Mouse (Mus musculus): Measurements from ENCODE around the gene Cdc42ep1. TPM values are rescaled to one million over a fixed set of nuclear protein-coding genes. Genes with fewer than 3 reads are reported as not detected.

Gene Cdc42ep1
- total and polyA plus RNA-seq, 2 experiments: 6.5 to 39.7 TPM

DNA sequence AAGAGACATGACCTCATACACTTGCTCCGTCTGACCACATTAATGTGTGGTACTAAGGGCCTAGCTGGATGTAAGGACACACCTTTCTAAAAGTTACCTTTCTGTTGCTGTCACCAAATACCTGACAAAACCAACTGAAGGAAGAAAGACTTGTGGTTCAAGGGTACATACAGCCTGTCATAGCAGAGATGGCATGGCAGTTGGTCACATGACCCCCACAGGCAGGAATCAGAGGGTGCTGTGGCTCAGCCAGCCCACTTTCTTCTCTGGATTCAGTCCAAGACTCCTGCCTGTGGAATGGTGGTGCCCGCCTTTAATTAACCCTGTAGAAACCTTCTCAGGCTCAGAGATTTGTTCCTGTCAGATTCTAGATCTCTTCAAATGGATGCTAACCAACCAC is 20.7 kb downstream of the Cdc42ep1 start:
- H3K79me2 ChIP-seq (ENCODE audit: control insufficient read depth, insufficient read depth, low read length): no peaks in the 10 kb centered on the region
- H3K9ac ChIP-seq (ENCODE audit: low read depth, low read length): no peak overlapping the region
- H3K27me3 ChIP-seq (ENCODE audit: control insufficient read depth, insufficient read depth, low read length): no peaks in the 10 kb centered on the region
- no peak for DNase-seq (ENCODE audit: extremely low read depth, low read depth, low spot score)
- H3K27ac ChIP-seq (replicated peaks; ENCODE audit: insufficient read depth, low read depth, low read length): no peak overlapping the region
- TF ChIP-seq POLR2A (IDR thresholded peaks at IDR 0.05; ENCODE audit: extremely low read depth, insufficient read depth, low read length) (no peak), CTCF (IDR thresholded peaks at IDR 0.05; ENCODE audit: low read depth, low read length) (no peak)
- no peaks in the 10 kb centered on the region for H3K36me3 ChIP-seq (ENCODE audit: control insufficient read depth, insufficient read depth, low read length)
- H3K4me1 ChIP-seq (ENCODE audit: control insufficient read depth, insufficient read depth, low read length): no peaks in the 10 kb centered on the region
- H3K4me3 ChIP-seq (ENCODE audit: insufficient read depth, low read depth, low read length): no peak overlapping the region
- WGBS: 70% methylated on average over 2 of the region's 2 CpGs

DNA sequence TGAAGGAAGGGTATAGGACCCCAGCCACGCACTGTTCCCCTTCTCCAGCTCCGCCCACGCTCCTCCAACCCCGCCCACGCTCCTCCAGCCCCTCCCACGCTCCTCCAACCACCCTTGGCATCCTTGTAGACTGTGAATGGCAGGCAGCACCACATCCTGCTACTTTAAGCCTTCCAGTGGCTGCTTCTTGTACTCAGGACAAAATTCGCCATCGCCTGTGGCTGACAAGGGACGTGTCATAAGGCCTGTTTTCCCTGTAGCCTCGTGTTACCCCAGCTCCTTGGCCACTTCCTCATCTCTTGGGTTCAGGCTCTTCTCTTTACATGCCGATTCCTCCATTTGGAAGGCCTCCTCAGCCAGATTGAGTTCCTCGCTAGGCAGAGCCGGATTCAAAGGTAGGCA is 21.4 kb downstream of the Cdc42ep1 start:
- Histone ChIP-seq H3K9ac (ENCODE audit: low read depth, low read length) (no peak overlapping the region; the same call in 1 of the 2 replicates), H3K4me1 (ENCODE audit: control insufficient read depth, insufficient read depth, low read length) (no peaks in the 10 kb centered on the region), H3K27me3 (ENCODE audit: control insufficient read depth, insufficient read depth, low read length) (no peaks in the 10 kb centered on the region), H3K79me2 (ENCODE audit: control insufficient read depth, insufficient read depth, low read length) (no peaks in the 10 kb centered on the region), H3K4me3 (ENCODE audit: insufficient read depth, low read depth, low read length) (no peak overlapping the region), H3K27ac (replicated peaks; ENCODE audit: insufficient read depth, low read depth, low read length) (no peak overlapping the region), H3K36me3 (ENCODE audit: control insufficient read depth, insufficient read depth, low read length) (no peaks in the 10 kb centered on the region)
- no peak for DNase-seq (ENCODE audit: extremely low read depth, low read depth, low spot score)
- TF ChIP-seq POLR2A (IDR thresholded peaks at IDR 0.05; ENCODE audit: extremely low read depth, insufficient read depth, low read length) (no peak), CTCF (IDR thresholded peaks at IDR 0.05; ENCODE audit: low read depth, low read length) (no peak)
- 83% methylated on average over 13 of the region's 13 CpGs for WGBS

DNA sequence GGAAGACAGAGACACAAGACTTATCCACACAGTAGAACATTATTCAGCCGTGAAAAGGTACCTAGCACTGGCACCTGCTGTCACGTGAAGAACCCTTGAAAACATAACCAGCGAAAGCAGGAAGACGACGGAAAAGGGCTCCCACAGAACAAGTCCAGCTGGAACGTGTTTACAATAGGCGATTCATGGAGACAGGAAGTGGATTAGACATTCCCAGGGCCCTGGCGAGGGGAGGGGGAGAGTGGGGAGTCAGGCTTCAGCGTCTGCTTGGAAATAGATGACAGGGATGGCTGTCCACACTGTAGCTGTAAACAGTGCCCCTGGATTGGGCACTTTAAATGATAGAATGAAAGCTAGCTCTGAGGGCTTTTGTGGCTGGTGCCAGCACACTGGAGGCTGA is 26.0 kb downstream of the Cdc42ep1 start:
- Histone ChIP-seq H3K27ac (replicated peaks; ENCODE audit: insufficient read depth, low read depth, low read length) (peak overlapping the region; percentile 69), H3K79me2 (ENCODE audit: control insufficient read depth, insufficient read depth, low read length) (no peaks in the 10 kb centered on the region), H3K27me3 (ENCODE audit: control insufficient read depth, insufficient read depth, low read length) (no peaks in the 10 kb centered on the region), H3K36me3 (ENCODE audit: control insufficient read depth, insufficient read depth, low read length) (no peaks in the 10 kb centered on the region), H3K9ac (ENCODE audit: low read depth, low read length) (peak overlapping the region; percentile 4; the same call in 1 of the 2 replicates), H3K4me3 (ENCODE audit: insufficient read depth, low read depth, low read length) (no peak overlapping the region), H3K4me1 (ENCODE audit: control insufficient read depth, insufficient read depth, low read length) (no peaks in the 10 kb centered on the region; the same call in 1 of the 2 replicates)
- no peak for TF ChIP-seq POLR2A (IDR thresholded peaks at IDR 0.05; ENCODE audit: extremely low read depth, insufficient read depth, low read length)
- no peak for TF ChIP-seq CTCF (IDR thresholded peaks at IDR 0.05; ENCODE audit: low read depth, low read length)
- 50% methylated on average over 9 of the region's 9 CpGs for WGBS
- no peak for DNase-seq (ENCODE audit: extremely low read depth, low read depth, low spot score)

DNA sequence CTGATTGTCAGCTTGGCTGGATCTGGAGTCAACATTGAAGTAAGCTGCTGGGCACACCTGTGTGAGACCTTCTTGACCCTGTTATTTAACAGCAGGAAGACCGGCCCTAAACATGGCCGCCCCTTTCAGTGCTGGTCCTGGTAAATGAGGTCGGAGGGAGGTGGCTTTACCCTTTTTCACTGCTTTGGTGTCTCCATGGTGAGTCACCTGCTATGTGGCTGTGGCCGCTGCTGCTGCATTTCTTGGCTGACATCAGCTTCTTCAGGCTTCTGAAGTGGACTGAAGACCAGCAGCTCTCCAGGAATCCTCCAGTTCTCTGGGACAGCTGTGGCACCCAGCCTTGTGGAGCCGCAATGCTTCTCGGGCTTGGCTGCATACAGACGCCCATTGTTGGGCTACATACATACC is 26.4 kb downstream of the Cdc42ep1 start:
- TF ChIP-seq CTCF (IDR thresholded peaks at IDR 0.05; ENCODE audit: low read depth, low read length): no peak
- no peak for DNase-seq (ENCODE audit: extremely low read depth, low read depth, low spot score)
- no peaks in the 10 kb centered on the region; the same call in 1 of the 2 replicates for H3K4me1 ChIP-seq (ENCODE audit: control insufficient read depth, insufficient read depth, low read length)
- H3K27ac ChIP-seq (replicated peaks; ENCODE audit: insufficient read depth, low read depth, low read length): peak overlapping the region; percentile 69
- peak overlapping the region; percentile 4; the same call in 1 of the 2 replicates for H3K9ac ChIP-seq (ENCODE audit: low read depth, low read length)
- H3K79me2 ChIP-seq (ENCODE audit: control insufficient read depth, insufficient read depth, low read length): no peaks in the 10 kb centered on the region
- no peaks in the 10 kb centered on the region for H3K27me3 ChIP-seq (ENCODE audit: control insufficient read depth, insufficient read depth, low read length)
- no peak overlapping the region for H3K4me3 ChIP-seq (ENCODE audit: insufficient read depth, low read depth, low read length)
- H3K36me3 ChIP-seq (ENCODE audit: control insufficient read depth, insufficient read depth, low read length): no peaks in the 10 kb centered on the region
- 82% methylated on average over 7 of the region's 7 CpGs for WGBS

- Histone ChIP-seq H3K9ac (ENCODE audit: low read depth, low read length) (no peak overlapping the region), H3K27me3 (ENCODE audit: control insufficient read depth, insufficient read depth, low read length) (no peaks in the 10 kb centered on the region), H3K36me3 (ENCODE audit: control insufficient read depth, insufficient read depth, low read length) (no peaks in the 10 kb centered on the region), H3K27ac (replicated peaks; ENCODE audit: insufficient read depth, low read depth, low read length) (no peak overlapping the region), H3K4me1 (ENCODE audit: control insufficient read depth, insufficient read depth, low read length) (no peaks in the 10 kb centered on the region; the same call in 1 of the 2 replicates), H3K79me2 (ENCODE audit: control insufficient read depth, insufficient read depth, low read length) (no peaks in the 10 kb centered on the region), H3K4me3 (ENCODE audit: insufficient read depth, low read depth, low read length) (no peak overlapping the region)
- 6% methylated on average over 6 of the region's 6 CpGs for WGBS
- no peak for TF ChIP-seq POLR2A (IDR thresholded peaks at IDR 0.05; ENCODE audit: extremely low read depth, insufficient read depth, low read length)
- TF ChIP-seq CTCF (IDR thresholded peaks at IDR 0.05; ENCODE audit: low read depth, low read length): peak; percentile 35; the same call in 1 of the 2 replicates
- DNase-seq (ENCODE audit: extremely low read depth, low read depth, low spot score): peak; percentile 51
Measured at GRCm38 (mm10) chr15:78869775-78870174, 27.4 kb downstream of the Cdc42ep1 start.

DNA sequence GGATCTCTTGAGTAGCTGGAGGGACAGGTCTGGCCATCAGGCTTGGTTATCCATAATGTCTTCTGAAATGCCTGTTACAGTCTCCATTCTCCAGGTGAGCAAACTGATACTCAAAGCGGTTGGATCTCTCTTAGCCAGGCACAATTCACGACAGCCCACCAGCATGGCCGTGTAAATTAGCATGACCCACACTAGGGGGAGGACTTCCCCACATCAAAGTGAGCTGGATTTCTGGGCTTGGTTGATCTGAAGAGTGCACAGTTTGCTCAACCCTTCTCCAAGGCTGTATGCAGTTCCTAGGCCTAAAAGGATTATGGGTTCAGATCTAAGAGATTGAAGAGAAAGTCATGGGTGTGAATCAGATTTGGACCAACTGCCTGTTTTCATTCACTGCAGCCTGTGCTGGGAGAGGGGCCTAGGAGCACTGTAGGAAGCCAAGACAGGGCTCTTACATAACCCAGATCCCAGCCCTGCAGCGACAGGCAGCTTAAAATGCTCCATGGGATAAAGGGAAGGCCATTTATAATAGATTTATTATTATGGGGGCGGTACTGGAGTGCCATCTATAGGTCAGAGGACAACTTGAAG is 29.7 kb downstream of the Cdc42ep1 start:
- no peak overlapping the region for H3K9ac ChIP-seq (ENCODE audit: low read depth, low read length)
- no peak for DNase-seq (ENCODE audit: extremely low read depth, low read depth, low spot score)
- H3K79me2 ChIP-seq (ENCODE audit: control insufficient read depth, insufficient read depth, low read length): no peaks in the 10 kb centered on the region
- 86% methylated on average over 5 of the region's 5 CpGs for WGBS
- no peak overlapping the region for H3K27ac ChIP-seq (replicated peaks; ENCODE audit: insufficient read depth, low read depth, low read length)
- H3K4me3 ChIP-seq (ENCODE audit: insufficient read depth, low read depth, low read length): no peak overlapping the region
- no peaks in the 10 kb centered on the region for H3K27me3 ChIP-seq (ENCODE audit: control insufficient read depth, insufficient read depth, low read length)
- TF ChIP-seq CTCF (IDR thresholded peaks at IDR 0.05; ENCODE audit: low read depth, low read length): no peak
- no peak for TF ChIP-seq POLR2A (IDR thresholded peaks at IDR 0.05; ENCODE audit: extremely low read depth, insufficient read depth, low read length)
- H3K36me3 ChIP-seq (ENCODE audit: control insufficient read depth, insufficient read depth, low read length): no peaks in the 10 kb centered on the region
- no peaks in the 10 kb centered on the region; the same call in 1 of the 2 replicates for H3K4me1 ChIP-seq (ENCODE audit: control insufficient read depth, insufficient read depth, low read length)
